Mouse (Mus musculus) c-Kit-positive CD71-positive TER-119-positive erythroid progenitor cells, embryonic 14.5 days (primary cell): ENCODE data around the gene Krt36.

Experiments
- DNase-seq: peaks from one replicate; pipeline ENCODE4 v3.0.0-alpha.2; 2013; ENCODE audit warnings: low spot score

Krt36 gene

GRCm38 (mm10) chr11:100088378-100089025 is 16.9 kb downstream of the Krt36 start:
- no peak for DNase-seq

- DNase-seq: no peak
These were observed 17.6 kb downstream of the Krt36 start, which contains the start of gene Krt32 for GRCm38 (mm10) chr11:100087861-100088260. TSS of gene Krt32 (minus strand) at chr11:100088226.

DNA sequence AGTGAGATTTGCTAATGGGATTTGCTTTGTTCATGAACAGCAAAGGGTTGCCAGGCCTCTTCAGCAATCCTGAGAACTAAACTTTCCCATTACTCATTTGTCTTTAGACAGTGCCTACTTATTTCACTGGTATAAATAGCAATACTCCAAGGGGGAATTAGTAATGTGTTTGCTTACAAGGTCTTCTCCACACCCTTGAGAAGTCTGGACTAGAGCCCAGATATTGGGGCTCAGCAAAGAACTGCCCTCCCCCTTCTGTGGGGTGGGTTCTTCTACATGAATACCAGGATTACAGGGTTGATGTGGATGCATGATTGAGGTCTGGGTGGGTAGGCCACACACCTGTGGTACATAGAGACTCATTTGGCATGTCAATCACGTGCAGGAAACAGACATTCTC is 31.6 kb downstream of the Krt36 start:
- no peak for DNase-seq

DNA sequence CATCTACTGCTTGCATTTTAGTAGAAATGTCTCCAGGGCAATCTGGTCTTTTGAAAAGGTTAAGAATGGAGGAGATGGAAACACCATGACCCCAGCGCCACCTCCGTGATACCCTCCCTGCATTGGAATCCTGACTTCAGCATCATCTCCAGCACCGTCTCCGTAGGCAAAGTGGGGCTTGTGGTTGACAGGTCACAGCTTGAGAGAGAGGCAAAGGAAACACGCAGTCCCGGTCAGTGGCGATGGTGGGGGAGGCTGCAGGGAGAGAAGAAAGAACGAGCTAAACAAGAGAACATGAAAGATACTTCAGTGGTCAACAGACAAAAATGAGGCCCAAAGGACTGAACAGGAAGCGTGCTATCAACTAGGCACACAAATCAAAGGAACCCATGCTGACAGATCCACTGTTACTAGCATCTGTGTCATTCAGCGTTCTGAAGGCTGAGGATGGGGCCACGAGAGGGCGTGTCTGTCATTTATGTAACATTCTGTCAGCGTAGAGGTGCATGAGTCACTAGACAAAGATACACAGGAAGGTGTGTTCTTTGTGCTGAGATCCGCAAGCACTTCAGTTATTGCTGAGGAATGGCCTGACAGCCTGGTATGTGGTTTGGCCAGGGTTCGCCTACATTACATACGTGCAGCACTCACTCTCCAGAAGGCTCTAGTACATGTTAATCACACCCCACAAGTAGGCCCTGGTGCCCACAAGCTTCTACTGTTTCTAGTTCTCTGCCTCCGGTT is 38.0 kb downstream of the Krt36 start:
- no peak for DNase-seq

- no peak for DNase-seq
These were observed 39.0 kb downstream of the Krt36 start for GRCm38 (mm10) chr11:100066236-100067010.

DNA sequence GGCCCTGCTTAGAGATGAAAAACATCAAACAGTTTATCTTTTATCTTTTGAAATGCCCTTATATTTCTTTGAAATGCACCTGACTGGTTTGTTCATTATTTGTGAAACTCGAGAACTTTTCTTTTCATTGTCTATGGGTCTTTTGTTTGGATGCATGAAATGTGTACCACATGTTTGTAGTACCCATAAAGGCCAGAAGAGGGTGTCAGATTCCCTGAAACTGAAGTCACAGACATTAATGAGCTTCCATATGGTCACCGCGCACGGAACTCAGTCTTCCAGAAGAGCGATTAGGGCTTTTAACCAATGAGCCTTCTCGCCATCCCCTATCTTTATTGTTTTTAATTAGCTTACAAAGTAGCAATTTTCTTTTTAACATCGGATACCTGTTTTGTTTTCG is 46.6 kb downstream of the Krt36 start:
- no peak for DNase-seq

DNA sequence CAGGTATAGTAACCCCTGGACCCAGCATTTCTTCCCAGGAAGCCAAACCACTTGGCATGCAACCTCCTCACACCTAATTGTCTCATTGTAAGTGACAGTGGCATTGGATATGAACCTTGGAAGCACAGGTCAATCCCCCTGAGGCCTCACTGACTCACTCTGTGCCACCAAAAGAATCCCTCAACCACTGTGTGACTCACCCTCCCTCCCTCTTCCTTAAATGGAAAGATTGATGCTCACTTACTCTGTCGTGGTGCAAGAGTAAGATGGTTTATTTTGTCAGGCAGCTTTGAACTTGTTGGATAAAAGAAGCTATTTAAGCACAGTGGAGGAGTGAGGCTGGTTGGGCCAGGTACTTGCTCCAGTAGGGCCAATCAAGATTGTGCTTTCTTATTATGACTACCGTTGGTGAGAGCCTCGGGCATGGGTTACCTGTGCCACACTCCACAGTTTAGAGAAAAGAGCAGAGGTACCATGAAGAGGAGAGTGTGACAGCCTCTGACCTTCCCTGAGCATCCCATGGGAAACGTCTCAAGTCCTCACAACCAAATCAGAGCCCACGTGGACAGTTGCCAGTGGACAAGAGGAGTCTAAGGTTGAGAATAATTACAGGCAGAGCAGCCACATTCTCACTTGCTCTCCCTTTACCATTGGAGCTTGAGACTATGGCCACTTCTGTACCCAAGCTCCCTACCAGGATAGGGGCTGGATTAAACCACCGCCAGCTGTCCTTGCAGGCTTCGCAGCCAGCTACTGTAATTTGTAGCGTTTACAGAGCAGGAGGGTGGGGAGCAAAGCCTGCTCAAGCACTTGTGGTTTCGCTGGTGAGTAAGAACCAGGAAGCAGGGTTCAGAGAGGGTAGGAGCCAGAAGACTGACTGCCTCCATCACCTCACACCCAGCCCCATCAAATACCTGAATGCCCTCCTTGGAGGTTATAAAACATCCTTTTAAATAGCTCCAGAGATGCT is 49.5 kb downstream of the Krt36 start:
- DNase-seq: no peak
